Mouse (Mus musculus) CD8-positive naive resting alpha-beta T cell, adult 2 months (primary cell): ENCODE measurements around the gene Tmprss6.

Source experiments
- DNase-seq, 2 experiments: peaks; one replicate each; pipeline ENCODE4 v3.0.0; 2022; ENCODE audit warnings: low read depth in 2 of 2, low spot score in 2 of 2

Tmprss6 gene

DNA sequence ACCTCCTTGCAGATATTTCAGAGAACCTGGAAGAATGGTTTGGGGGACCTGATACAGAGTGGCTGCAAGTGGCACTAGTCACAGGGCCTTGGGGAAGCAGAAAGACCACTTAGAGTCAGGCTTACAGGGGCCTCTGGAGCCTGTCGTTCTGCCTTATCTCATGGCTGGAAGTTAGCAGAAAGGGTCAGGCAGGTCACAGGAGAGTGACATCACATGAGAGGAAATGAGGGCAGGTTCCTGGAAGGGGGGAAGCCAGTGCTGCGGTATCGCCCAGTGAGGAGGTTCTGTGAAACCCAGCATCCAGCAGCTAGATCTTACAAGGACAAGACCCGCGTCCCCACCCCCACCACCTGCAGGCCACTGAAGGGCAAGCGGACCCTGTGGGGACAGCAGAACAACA is 19.3 kb downstream of the Tmprss6 start:
- no peak for DNase-seq

GRCm38 (mm10) chr15:78447746-78448535 is 20.5 kb downstream of the Tmprss6 start:
- peak; percentile 87 to 90 for DNase-seq

DNA sequence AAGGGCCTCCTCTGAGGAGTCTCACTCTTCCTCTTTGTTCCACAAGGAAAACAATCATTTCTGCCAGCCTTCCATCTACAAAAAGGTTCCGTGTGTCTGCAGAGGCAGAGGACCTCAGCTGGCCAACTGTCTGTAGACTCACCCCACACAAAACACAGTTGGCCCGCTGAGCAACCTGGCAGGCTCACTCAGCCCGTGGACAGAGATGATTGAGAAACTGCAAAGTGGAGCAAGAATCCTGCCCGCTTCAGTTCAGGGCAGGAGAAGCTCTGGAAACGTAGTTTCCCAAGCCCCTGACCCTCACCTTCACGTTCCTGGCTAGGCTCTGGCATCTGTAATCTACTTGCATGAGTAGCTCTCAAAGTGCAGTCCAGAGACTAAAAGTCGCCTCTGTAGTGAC is 21.3 kb downstream of the Tmprss6 start:
- DNase-seq: no peak

GRCm38 (mm10) chr15:78443857-78444256 is 24.6 kb downstream of the Tmprss6 start:
- DNase-seq: no peak

GRCm38 (mm10) chr15:78442231-78442630 is 26.2 kb downstream of the Tmprss6 start:
- DNase-seq: no peak

GRCm38 (mm10) chr15:78438973-78439372 is 29.5 kb downstream of the Tmprss6 start:
- DNase-seq: no peak

DNA sequence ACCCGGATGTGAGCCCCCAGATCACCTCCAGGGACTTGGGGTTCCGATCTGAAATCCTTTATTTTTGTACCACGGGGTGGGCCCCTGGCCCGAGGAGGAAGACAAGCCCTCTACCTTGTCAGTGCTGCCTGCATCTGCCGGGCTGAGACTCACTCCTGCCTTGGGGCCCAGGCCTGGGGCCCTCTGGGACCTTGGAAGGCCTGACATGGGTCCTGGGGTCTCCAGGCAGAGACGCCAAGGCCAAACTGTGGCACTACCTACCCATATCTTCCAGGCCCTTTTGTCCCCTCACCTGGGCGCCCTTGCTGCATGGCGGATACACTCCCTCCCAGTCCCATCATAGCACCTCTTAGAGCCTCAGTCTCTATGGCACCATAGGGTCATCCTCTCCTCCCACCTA is 29.9 kb downstream of the Tmprss6 start:
- no peak for DNase-seq

GRCm38 (mm10) chr15:78438018-78438394 is 30.4 kb downstream of the Tmprss6 start:
- no peak for DNase-seq

- DNase-seq: no peak
Measured at GRCm38 (mm10) chr15:78437237-78438017, 31.0 kb downstream of the Tmprss6 start.

DNA sequence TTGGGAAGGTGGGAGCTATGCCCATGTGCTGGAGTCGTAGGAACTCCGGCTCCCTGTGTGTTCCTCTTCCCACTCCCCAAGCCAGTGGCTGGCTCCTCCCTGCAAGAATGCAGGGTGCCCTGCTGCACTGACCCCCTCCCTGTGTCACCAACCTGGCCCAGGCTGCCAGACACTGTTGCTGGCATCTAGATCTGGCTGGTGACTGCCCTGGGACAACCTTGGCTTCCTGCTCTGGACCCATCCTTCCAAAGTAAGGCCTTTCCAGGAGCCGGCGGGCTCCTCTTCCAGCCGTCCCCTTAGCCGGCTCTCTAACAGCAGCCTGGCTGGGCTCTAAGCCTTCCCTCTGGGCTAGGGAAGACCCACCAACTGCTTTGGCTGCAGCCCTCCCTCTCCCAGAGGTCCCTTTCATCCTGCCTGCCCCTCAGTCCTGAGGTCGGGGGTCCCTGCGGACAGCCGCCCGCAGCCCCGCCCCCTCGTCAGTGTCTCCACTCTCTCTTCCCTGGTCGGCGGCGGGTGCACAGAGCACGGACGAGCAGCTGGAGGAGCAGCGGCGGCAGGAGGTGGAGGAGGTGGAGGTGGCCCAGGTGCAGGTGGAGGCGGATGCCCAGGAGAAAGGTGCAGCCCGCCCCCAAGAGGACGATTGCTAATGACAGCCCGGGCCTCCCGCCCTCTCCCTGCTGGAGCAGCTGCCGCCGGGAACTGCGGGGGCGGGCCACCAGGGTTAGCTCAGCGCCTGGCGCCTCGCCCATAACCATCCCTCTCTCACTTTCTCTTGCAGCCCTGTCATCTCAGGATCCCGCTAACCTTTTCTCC is 31.8 kb downstream of the Tmprss6 start:
- DNase-seq: no peak

DNA sequence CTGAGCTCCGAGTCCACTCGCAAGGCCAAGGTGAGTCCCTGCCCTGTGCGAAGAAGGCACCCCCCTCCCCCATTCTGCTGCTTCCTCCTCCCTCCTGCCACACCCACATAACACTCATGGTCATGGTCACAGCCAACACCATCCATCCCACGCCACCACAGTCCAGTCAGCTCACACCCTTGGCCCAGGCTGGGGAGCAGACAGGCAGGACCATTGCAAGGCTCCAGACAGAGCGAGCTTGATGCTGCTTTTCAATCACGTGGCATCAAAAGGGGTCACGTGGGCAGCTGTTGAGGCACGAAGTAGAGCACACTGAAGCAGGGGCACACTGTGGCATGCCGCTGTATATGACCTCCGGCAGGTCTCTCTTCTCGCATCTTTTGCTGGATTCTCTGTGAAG is 32.8 kb downstream of the Tmprss6 start:
- no peak for DNase-seq

GRCm38 (mm10) chr15:78434896-78435520 is 33.4 kb downstream of the Tmprss6 start:
- DNase-seq: peak in 1 of 2 experiments; percentile 29

- DNase-seq: no peak
Measured at GRCm38 (mm10) chr15:78431541-78432121, 36.8 kb downstream of the Tmprss6 start.

GRCm38 (mm10) chr15:78430874-78431273 is 37.6 kb downstream of the Tmprss6 start:
- DNase-seq: no peak

DNA sequence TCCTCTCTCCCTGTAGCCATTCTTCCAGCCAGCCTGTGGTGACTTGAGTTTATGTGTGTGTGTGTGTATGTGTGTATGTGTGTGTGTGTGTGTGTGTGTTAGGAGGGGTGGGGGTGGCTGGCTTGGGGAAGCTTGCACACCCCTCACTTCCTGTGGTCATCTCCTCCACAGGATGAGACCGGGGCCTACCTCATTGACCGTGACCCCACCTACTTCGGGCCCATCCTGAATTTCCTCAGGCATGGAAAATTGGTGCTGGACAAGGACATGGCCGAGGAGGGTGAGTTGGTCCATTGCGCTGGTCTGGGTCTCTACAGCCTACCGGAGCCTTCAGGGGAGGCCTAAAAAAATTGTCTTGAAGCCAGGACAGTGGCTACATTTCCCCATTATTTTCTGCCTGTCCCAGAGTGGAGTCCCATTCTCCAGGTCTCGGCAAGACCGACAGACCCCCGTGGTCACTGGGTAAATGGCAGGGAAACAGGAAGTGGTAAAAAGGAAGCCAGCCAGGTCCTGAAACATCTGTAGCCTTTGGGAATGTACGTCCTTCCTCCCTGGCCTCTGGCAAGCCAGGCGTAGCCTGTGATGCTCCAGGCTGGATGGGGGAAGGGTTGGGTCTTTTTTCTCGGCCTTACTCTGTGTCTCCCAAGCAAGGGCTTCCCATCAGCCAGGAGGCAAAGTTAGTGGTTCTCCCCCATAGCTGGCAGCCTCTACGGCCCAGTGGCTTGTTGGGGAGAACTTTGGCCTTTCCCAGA is 38.4 kb downstream of the Tmprss6 start:
- no peak for DNase-seq

GRCm38 (mm10) chr15:78429139-78429459 is 39.3 kb downstream of the Tmprss6 start:
- DNase-seq: no peak

- DNase-seq: no peak
Measured at GRCm38 (mm10) chr15:78428391-78429138, 39.9 kb downstream of the Tmprss6 start, which contains the start of gene Kctd17. Gene Kctd17, plus strand, starts transcription at chr15:78428564.

DNA sequence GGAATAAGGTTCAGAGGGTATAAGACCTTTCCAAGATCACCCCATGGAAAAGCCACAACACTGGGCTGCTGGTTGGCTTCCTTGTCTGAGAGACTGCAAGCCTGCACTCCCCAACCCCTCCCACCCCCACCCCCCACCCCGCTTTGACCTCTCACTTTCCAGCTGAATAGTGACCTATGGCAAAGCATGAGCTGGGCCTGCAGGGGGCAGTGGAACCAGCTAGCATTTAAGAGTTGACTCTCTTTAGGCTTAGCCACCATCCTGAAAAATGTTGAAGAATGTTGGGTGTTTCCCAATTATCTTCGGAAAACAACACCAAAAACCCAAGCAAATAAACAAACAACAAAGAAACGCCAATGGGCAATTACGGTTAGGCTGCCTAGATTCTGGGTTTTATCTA is 43.2 kb downstream of the Tmprss6 start:
- DNase-seq: no peak

GRCm38 (mm10) chr15:78424507-78424906 is 43.9 kb downstream of the Tmprss6 start:
- DNase-seq: no peak
